Mouse (Mus musculus) right cerebral cortex, postnatal 4 days (tissue): Measurements from ENCODE around the gene Syngr1.

Source experiments
- DNase-seq: peaks from one replicate; pipeline ENCODE4 v3.0.0-alpha.2; 2022

Gene Syngr1

DNA sequence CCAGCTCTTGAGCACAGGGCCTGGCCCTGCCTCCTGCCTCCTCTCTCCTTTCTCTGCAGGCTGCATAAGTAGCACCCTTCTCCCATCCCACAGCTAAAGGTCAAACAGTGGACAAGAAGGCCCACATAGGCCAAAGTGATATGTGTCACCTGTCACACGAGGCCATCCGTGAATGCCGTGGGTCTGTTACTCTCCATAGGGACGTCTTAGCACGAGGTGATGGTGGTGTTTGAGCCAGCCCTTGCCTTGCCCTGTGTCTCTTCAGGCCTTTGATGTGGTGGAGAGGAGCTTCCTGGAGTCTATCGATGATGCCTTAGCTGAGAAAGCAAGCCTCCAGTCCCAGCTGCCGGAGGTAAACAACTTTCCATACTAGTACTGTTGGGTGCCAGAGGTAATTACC lies 58.4 kb downstream of the Syngr1 start:
- DNase-seq = no peak

DNA sequence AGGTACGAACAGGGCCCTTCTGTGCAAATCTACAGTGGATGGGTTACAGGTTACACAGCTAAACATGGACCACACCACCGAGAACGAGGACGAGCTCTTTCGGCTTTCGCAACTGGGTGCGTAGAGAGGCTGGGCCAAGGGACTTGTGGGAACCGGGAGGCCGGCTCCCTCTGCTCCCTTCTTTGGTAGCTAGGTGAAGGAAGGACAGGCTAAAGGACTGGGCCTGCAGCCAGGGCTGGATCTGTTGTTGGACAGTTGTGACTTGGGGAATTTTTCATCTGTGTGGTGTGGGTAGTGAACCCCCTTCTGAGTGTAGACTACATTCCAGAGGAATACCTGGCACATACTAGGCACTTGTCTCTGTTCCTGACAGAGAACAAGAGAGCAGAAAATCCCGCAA lies 61.5 kb downstream of the Syngr1 start:
- DNase-seq = no peak

GRCm38 (mm10) chr15:80153757-80154156 lies 62.6 kb downstream of the Syngr1 start:
- no peak for DNase-seq

GRCm38 (mm10) chr15:80155707-80156106 lies 64.6 kb downstream of the Syngr1 start:
- DNase-seq = no peak

GRCm38 (mm10) chr15:80157197-80157943 lies 66.2 kb downstream of the Syngr1 start:
- DNase-seq = no peak

GRCm38 (mm10) chr15:80158001-80158706 lies 67.0 kb downstream of the Syngr1 start:
- DNase-seq = no peak

DNA sequence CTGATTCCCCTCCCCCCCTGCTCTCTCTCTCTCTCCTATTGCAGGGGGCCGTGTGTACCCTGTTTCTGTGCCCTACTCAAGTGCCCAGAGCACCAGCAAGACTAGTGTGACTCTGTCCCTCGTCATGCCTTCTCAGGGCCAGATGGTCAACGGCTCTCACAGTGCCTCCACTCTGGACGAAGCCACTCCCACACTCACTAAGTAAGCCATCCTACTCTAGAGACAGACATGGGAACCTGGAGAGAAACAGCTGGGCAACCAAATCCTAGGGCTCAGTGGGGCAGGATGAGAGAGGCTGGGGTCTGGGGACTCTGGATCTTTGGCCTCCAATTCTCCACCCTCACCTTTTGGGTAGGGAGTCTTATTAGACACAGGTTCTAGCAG lies 67.6 kb downstream of the Syngr1 start:
- no peak for DNase-seq

- no peak for DNase-seq
Observed at GRCm38 (mm10) chr15:80159286-80159901, 68.3 kb downstream of the Syngr1 start.

- no peak for DNase-seq
Observed at GRCm38 (mm10) chr15:80160223-80160622, 69.1 kb downstream of the Syngr1 start.

DNA sequence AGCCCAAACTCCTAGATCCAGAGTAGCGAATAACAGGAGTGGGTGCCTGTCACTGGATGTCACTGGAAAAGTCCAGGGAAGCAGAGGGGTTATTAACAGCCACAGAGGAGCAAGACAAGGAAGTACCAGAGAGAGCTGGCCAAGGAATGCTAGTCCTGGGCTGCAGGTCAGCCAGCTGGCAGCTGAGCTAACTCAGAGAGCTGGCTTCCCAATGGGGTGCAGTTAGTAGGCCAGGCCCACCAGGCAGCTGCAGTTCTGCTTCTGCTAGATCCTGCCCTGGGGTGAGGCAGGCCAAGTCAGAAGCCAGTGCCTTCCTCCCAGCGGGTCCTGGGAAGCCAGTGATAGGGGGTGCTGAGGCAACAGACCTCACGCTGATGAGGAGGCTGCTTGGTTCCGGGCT lies 69.6 kb downstream of the Syngr1 start:
- DNase-seq = no peak

- DNase-seq = no peak
Observed at GRCm38 (mm10) chr15:80161199-80161598, 70.1 kb downstream of the Syngr1 start.

GRCm38 (mm10) chr15:80162401-80162964 lies 71.3 kb downstream of the Syngr1 start:
- no peak for DNase-seq

GRCm38 (mm10) chr15:80163274-80163673 lies 72.1 kb downstream of the Syngr1 start:
- peak; percentile 46 for DNase-seq

- no peak for DNase-seq
Observed at GRCm38 (mm10) chr15:80163716-80164115, 72.6 kb downstream of the Syngr1 start.

GRCm38 (mm10) chr15:80165396-80165795 lies 74.3 kb downstream of the Syngr1 start:
- no peak for DNase-seq
